Mouse (Mus musculus) heart, adult 2 months (tissue): Measurements from ENCODE around the gene Prr15l.

Experiments used
- CTCF ChIP-seq: fragments of 200-600 bp; IDR thresholded peaks from 2 replicates; pipeline ENCODE4 v1.8.1; 2022; ENCODE audit warnings: antibody characterized with exemption, mild to moderate bottlenecking, moderate library complexity
- POLR2A ChIP-seq: fragments of 200-500 bp; IDR thresholded peaks from 2 replicates; pipeline ENCODE4 v1.6.1; 2011; ENCODE audit warnings: mild to moderate bottlenecking, low read depth, low read length, control low read depth; ENCODE audit not compliant: insufficient read depth

DNA sequence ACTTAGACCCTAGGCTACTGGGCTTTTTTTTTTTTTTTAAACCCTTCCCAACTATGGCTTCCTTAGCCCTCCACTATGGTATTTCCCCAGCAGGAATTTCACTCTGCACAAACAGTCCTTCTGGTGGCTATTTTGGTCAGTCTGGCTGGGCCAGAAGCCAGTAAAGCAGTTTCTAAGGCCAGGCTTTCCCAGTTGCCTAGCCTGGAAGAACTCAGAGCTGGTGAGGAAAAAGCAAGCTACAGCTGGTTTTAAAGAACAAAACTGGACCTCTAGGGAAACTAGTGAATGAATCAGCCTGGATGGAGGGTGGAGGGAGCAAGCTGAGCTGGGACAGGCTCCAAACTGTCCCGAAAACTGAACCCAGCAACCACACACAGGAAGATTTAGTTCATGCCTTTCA lies 41.8 kb downstream of the Prr15l start:
- TF ChIP-seq CTCF (0 out of 2 replicates have a peak, but pooled peaks have one; percentile 12), POLR2A (peak; percentile 49; the same call in 1 of the 2 replicates)
